Mouse (Mus musculus): ENCODE measurements around the gene Gnmt.

- TF ChIP-seq CTCF (IDR thresholded peaks at IDR 0.05; ENCODE audit: borderline replicate concordance, insufficient read depth, low read depth, low read length) = no peak
- no peak for TF ChIP-seq POLR2A (IDR thresholded peaks at IDR 0.05; ENCODE audit: borderline replicate concordance, insufficient read depth, low read length)
Observed at GRCm38 (mm10) chr17:46706375-46707089, 22.4 kb downstream of the Gnmt start.

Measured in cerebellum, adult 2 months (tissue).